Mouse (Mus musculus): ENCODE measurements around the gene Copz2. TPM values are rescaled to one million over a fixed set of nuclear protein-coding genes. Genes with fewer than 3 reads are reported as not detected.

Copz2 gene
- polyA plus RNA-seq, 1 experiment from 2014 or later: 105 TPM

DNA sequence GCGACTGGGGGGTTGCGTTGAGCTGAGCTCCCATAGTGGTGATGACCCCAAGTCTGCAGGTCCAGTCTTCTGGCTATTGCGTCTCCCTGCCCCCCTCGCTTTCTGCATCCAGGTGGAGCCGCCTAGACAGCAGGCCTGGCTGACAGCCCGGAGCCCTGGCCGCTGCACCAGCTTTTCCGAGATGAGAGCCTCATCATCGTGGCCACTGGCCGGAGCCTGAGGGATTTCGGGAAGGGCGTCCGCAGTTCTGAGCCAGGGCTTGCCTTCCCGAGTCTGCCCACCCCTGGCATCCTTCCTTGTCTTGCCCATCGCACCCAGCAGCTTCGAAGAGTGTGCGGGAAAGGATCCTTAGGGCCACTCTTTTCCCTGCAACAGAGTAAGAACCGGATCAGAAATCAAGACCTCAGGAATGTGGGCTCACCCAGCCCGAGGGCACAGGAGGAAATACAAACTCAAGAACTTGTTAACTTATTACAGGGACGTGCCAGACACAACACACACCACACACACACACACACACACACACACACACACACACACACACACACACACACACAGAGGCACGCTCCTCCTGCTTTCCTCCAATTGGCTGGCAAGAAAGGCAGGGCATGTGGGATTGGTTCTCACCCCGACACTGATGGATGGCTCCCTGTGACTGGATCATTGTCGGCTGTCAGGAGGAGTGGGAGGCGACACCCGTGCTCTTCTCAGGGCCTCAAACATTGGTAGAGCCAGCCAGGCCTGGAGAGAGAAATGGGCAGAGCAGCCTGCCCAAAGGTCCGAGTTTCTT is 13.7 kb downstream of the Copz2 start:
- Histone ChIP-seq H3K9me3 (replicated peaks) (no peaks in the 10 kb centered on the region), H3K27ac (ENCODE audit: poor library complexity, severe bottlenecking) (no peak overlapping the region), H3K4me1 (replicated peaks) (peaks cover 24% of the 10 kb centered on the region), H3K36me3 (no peaks in the 10 kb centered on the region), H3K4me2 (peak overlapping the region; percentile 60), H3K4me3 (peak overlapping the region; percentile 10; the same call in 1 of the 2 replicates), H3K27me3 (replicated peaks) (0 out of 2 replicates have a peak, but pooled peaks cover 15% of the 10 kb centered on the region), H3K9ac (peak overlapping the region; percentile 42; the same call in 1 of the 2 replicates)
- WGBS: 28% methylated on average over 26 of the region's 26 CpGs
- no peak for ATAC-seq (ENCODE audit: insufficient number of reproducible peaks, low FRiP score)

- Histone ChIP-seq H3K27me3 (replicated peaks) (0 out of 2 replicates have a peak, but pooled peaks cover 15% of the 10 kb centered on the region), H3K36me3 (no peaks in the 10 kb centered on the region), H3K9me3 (replicated peaks) (no peaks in the 10 kb centered on the region), H3K4me3 (no peak overlapping the region), H3K27ac (ENCODE audit: poor library complexity, severe bottlenecking) (no peak overlapping the region), H3K4me1 (replicated peaks) (peaks cover 12% of the 10 kb centered on the region), H3K4me2 (no peak overlapping the region), H3K9ac (no peak overlapping the region)
- WGBS: 11% methylated on average over 5 of the region's 5 CpGs
- no peak for ATAC-seq (ENCODE audit: insufficient number of reproducible peaks, low FRiP score)
Observed at GRCm38 (mm10) chr11:96867149-96867548, 17.5 kb downstream of the Copz2 start.

DNA sequence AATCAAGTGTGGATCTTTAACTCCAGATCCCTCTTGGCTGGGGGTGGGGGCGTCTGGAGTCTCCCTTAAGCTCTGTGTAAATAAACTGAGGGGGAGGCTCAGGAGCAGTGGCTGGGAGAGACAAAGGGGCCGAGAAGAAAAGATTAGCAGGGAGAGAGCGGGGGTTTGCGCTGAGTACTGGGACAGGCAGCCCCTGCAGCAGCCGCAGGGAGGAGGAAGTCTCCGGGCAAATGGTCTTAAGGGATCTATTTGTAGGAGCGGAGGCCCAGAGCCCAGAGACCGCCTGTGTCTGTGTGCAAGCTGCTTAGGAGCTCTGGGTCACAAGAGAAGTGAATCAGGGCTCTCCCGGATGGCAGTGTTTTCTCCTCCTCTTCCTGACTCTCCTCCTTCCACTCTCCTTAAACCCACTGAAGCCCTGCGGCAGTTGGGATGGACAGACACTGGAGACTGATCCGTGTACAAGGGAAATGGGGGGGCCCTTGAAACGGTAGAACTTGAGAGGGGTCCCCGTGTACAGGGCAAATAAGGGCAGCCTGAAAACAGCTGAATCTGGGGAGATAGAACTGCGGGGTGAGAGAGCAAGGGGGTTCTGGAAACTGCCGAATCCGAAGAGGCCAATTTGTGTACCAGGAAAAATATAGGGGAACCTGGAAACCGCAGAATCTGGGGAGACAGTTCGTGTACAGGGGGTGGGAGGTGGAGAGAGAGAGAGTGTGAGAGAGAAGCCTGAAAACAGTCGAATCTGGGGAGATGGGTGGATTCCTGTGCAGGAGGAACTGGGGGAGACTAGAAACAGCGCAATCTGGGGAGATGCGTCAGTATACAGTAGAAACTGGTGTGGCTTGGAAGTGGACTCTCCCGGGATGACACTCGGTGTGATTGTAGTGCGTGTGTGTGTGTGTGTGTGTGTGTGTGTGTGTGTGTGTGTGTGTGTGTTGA is 23.0 kb downstream of the Copz2 start:
- Histone ChIP-seq H3K27ac (ENCODE audit: poor library complexity, severe bottlenecking) (no peak overlapping the region), H3K9ac (peak overlapping the region; percentile 8; the same call in 1 of the 2 replicates), H3K4me2 (peak overlapping the region; percentile 26), H3K27me3 (replicated peaks) (peaks cover 19% of the 10 kb centered on the region), H3K36me3 (no peaks in the 10 kb centered on the region), H3K9me3 (replicated peaks) (no peaks in the 10 kb centered on the region), H3K4me1 (replicated peaks) (peaks cover 31% of the 10 kb centered on the region), H3K4me3 (no peak overlapping the region)
- peak; percentile 52; the same call in 1 of the 2 replicates for ATAC-seq (ENCODE audit: insufficient number of reproducible peaks, low FRiP score)
- WGBS: 14% methylated on average over 24 of the region's 24 CpGs

DNA sequence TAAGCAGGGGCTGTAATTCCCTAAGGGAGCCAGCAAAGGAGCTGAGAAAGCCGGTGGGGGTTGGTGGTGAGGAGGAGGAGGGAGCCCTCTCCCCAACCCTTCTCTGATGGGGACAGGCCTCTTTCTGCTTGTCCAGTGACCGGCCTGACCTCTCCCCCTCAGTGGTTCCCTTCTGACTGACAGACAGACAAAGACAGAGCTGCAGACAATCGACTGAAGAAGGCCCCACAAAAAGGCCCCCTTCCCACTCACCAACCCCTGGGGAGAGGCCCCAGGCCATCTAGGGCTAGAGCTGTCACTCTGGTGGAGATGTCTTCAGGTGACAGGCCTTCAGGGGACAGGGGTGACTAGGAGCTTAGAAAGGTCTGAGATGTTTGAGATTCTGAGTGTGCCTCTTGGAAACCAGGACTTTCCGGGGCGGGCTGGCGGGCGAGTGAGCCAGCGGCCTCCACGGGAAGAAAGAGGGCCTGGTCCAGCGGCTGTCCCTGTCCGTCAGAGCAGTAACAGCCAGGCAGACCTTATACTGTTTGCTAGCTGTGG is 24.0 kb downstream of the Copz2 start:
- peaks cover 36% of the 10 kb centered on the region for H3K4me1 ChIP-seq (replicated peaks)
- peak overlapping the region; percentile 11; the same call in 1 of the 2 replicates for H3K9ac ChIP-seq
- no peak for ATAC-seq (ENCODE audit: insufficient number of reproducible peaks, low FRiP score)
- no peaks in the 10 kb centered on the region for H3K9me3 ChIP-seq (replicated peaks)
- no peak overlapping the region for H3K4me3 ChIP-seq
- peaks cover 27% of the 10 kb centered on the region for H3K27me3 ChIP-seq (replicated peaks)
- no peaks in the 10 kb centered on the region for H3K36me3 ChIP-seq
- 41% methylated on average over 11 of the region's 11 CpGs for WGBS
- no peak overlapping the region for H3K27ac ChIP-seq (ENCODE audit: poor library complexity, severe bottlenecking)
- no peak overlapping the region for H3K4me2 ChIP-seq

- no peak overlapping the region for H3K9ac ChIP-seq
- H3K27ac ChIP-seq (ENCODE audit: poor library complexity, severe bottlenecking): no peak overlapping the region
- H3K36me3 ChIP-seq: no peaks in the 10 kb centered on the region
- no peak for ATAC-seq (ENCODE audit: insufficient number of reproducible peaks, low FRiP score)
- 24% methylated on average over 4 of the region's 4 CpGs for WGBS
- peaks cover 27% of the 10 kb centered on the region for H3K27me3 ChIP-seq (replicated peaks)
- H3K4me1 ChIP-seq (replicated peaks): peaks cover 36% of the 10 kb centered on the region
- no peaks in the 10 kb centered on the region for H3K9me3 ChIP-seq (replicated peaks)
- H3K4me2 ChIP-seq: peak overlapping the region; percentile 86
- peak overlapping the region; percentile 44 for H3K4me3 ChIP-seq
Observed at GRCm38 (mm10) chr11:96875270-96875669, 25.6 kb downstream of the Copz2 start.

- Histone ChIP-seq H3K9ac (no peak overlapping the region), H3K4me2 (peak overlapping the region; percentile 86), H3K9me3 (replicated peaks) (no peaks in the 10 kb centered on the region), H3K4me1 (replicated peaks) (peaks cover 36% of the 10 kb centered on the region), H3K4me3 (peak overlapping the region; percentile 44), H3K27me3 (replicated peaks) (peaks cover 27% of the 10 kb centered on the region), H3K27ac (ENCODE audit: poor library complexity, severe bottlenecking) (no peak overlapping the region), H3K36me3 (no peaks in the 10 kb centered on the region)
- WGBS: under 1% methylated on average over 35 of the region's 35 CpGs
- peak; percentile 56; the same call in 1 of the 2 replicates for ATAC-seq (ENCODE audit: insufficient number of reproducible peaks, low FRiP score)
Observed at GRCm38 (mm10) chr11:96875745-96876144, 26.1 kb downstream of the Copz2 start.

DNA sequence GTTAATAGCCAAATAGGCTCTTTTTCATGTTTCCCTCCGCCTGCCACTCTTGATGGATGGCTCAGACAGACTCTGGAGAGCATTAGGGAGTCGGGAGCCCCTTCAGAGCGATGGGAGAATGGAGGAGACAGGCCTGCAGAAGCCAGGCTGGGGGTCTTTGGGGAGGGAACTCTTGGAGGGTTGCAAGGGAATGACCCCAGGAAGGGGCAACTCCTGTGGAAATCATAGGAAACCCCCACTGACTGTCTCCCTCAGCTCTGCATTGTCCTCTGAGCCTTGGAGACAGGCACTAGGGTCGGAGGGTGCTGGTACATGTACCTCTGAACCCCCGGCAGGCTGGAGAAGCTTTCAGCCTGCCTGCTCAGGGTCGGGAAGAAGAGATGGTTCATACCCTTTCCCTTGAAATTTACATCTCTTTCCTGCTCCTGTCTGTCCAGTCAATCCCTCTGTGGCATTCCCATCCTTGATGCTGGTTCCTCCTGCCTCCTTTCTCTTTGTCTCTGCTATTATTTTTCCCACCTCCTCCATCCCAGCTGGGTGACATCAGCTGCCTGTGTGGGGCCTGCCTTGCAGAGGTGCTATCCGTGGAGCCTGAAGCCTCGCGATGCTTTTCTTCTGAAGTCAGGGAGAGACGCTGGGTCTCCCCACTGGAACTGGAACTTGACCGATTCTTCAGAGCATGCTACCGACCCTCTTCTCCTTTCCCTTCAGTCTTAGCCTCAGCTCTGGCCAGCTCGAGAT is 26.8 kb downstream of the Copz2 start:
- no peak for ATAC-seq (ENCODE audit: insufficient number of reproducible peaks, low FRiP score)
- WGBS: 10% methylated on average over 13 of the region's 13 CpGs
- peaks cover 36% of the 10 kb centered on the region for H3K4me1 ChIP-seq (replicated peaks)
- H3K9me3 ChIP-seq (replicated peaks): no peaks in the 10 kb centered on the region
- peak overlapping the region; percentile 86 for H3K4me2 ChIP-seq
- no peaks in the 10 kb centered on the region for H3K36me3 ChIP-seq
- H3K4me3 ChIP-seq: peak overlapping the region; percentile 44
- no peak overlapping the region for H3K27ac ChIP-seq (ENCODE audit: poor library complexity, severe bottlenecking)
- no peak overlapping the region for H3K9ac ChIP-seq
- H3K27me3 ChIP-seq (replicated peaks): peaks cover 27% of the 10 kb centered on the region

GRCm38 (mm10) chr11:96877071-96877470 is 27.4 kb downstream of the Copz2 start:
- Histone ChIP-seq H3K4me2 (no peak overlapping the region), H3K27ac (ENCODE audit: poor library complexity, severe bottlenecking) (no peak overlapping the region), H3K36me3 (no peaks in the 10 kb centered on the region), H3K9ac (no peak overlapping the region), H3K9me3 (replicated peaks) (no peaks in the 10 kb centered on the region), H3K4me1 (replicated peaks) (peaks cover 36% of the 10 kb centered on the region), H3K27me3 (replicated peaks) (peaks cover 27% of the 10 kb centered on the region), H3K4me3 (no peak overlapping the region)
- no peak for ATAC-seq (ENCODE audit: insufficient number of reproducible peaks, low FRiP score)
- WGBS: 45% methylated on average over 4 of the region's 4 CpGs

GRCm38 (mm10) chr11:96878715-96879114 is 29.0 kb downstream of the Copz2 start:
- H3K9ac ChIP-seq: no peak overlapping the region
- WGBS: 56% methylated on average over 3 of the region's 3 CpGs
- no peaks in the 10 kb centered on the region for H3K9me3 ChIP-seq (replicated peaks)
- no peak for ATAC-seq (ENCODE audit: insufficient number of reproducible peaks, low FRiP score)
- peaks cover 21% of the 10 kb centered on the region for H3K4me1 ChIP-seq (replicated peaks)
- H3K4me3 ChIP-seq: no peak overlapping the region
- no peak overlapping the region for H3K27ac ChIP-seq (ENCODE audit: poor library complexity, severe bottlenecking)
- no peaks in the 10 kb centered on the region for H3K36me3 ChIP-seq
- H3K4me2 ChIP-seq: no peak overlapping the region
- H3K27me3 ChIP-seq (replicated peaks): peaks cover 27% of the 10 kb centered on the region

- Histone ChIP-seq H3K4me3 (no peak overlapping the region), H3K4me1 (replicated peaks) (peaks cover 17% of the 10 kb centered on the region), H3K27me3 (replicated peaks) (peaks cover 27% of the 10 kb centered on the region), H3K9me3 (replicated peaks) (no peaks in the 10 kb centered on the region), H3K4me2 (no peak overlapping the region), H3K9ac (no peak overlapping the region), H3K27ac (ENCODE audit: poor library complexity, severe bottlenecking) (no peak overlapping the region), H3K36me3 (no peaks in the 10 kb centered on the region)
- WGBS: 47% methylated on average over 7 of the region's 7 CpGs
- ATAC-seq (ENCODE audit: insufficient number of reproducible peaks, low FRiP score): no peak
Observed at GRCm38 (mm10) chr11:96879359-96879758, 29.7 kb downstream of the Copz2 start.
